Mouse (Mus musculus): ENCODE results near the gene Nup155. TPM values are rescaled to one million over a fixed set of nuclear protein-coding genes. Genes with fewer than 3 reads are reported as not detected.

Gene Nup155
- total RNA-seq, 2 experiments from 2014 or later = 47.9 to 61.2 TPM

- no peak for ATAC-seq (replicated peaks; ENCODE audit: poor library complexity)
Observed at GRCm38 (mm10) chr15:8189563-8189962, 80.5 kb downstream of the Nup155 start.

DNA sequence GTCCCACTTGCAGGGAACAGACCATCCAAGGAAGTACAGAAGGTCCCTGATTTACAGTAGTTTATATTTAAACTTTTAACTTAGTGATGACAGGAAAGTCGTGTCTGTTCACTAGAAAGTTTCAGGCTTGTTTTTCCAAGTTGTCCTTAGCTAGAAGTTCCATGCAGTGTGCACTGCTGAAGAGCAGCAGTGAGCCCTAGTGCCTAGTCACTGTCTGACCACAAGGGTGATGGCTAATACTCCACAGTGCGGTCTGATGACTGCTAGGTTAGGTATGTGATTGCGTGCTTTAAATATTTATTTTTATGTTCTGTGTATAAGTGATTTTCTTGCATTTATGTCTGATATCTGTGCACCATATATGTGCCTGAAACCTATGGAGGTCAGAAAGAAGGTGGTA, 81.4 kb downstream of the Nup155 start:
- no peak for ATAC-seq (replicated peaks; ENCODE audit: poor library complexity)

GRCm38 (mm10) chr15:8200317-8200716, 91.2 kb downstream of the Nup155 start:
- ATAC-seq (replicated peaks; ENCODE audit: poor library complexity) = peak; percentile 37; the same call in 1 of the 2 replicates

- peak; percentile 91 for ATAC-seq (replicated peaks; ENCODE audit: poor library complexity)
Observed at GRCm38 (mm10) chr15:8208362-8208761, 99.3 kb downstream of the Nup155 start.

Other genes with a start within 250 kb of the Nup155 start
- gene Wdr70, start 10.1 kb upstream of the Nup155 start, total RNA-seq (2015) = 44.7 and 49.8 TPM in 2 replicates
- 40.1 and 45.4 TPM in 2 replicates for gene Wdr70, start 10.1 kb upstream of the Nup155 start, total RNA-seq (2017)
- gene Cplane1, start 59.8 kb downstream of the Nup155 start, total RNA-seq (2015) = 3.2 and 3.5 TPM in 2 replicates
- 2.5 TPM in 2 replicates for gene Cplane1, start 59.8 kb downstream of the Nup155 start, total RNA-seq (2017)